Mouse (Mus musculus) MEL-GATA-1-ER (cell line): ENCODE data around the gene Mrps27.
"Not testable (repeated sequence)": the region's sequence is repeated elsewhere in the genome, so short reads cannot be mapped to it uniquely, and the experiment has no call there.

Source experiments
- DNase-seq: peaks from one replicate; pipeline ENCODE4 v3.0.0-alpha.2; 2012; ENCODE audit warnings: low read depth; ENCODE audit errors: extremely low read depth

Mrps27 gene

GRCm38 (mm10) chr13:99344599-99345575 is at the start of gene Mrps27, which contains the start of gene Ptcd2:
Gene Mrps27, plus strand, starts transcription at chr13:99344786.
Gene Ptcd2, minus strand, starts transcription at chr13:99344705.
- peak; percentile 76 for DNase-seq

GRCm38 (mm10) chr13:99299921-99300320 is 44.7 kb upstream of the Mrps27 start:
- no peak for DNase-seq

GRCm38 (mm10) chr13:99303846-99304245 is 40.7 kb upstream of the Mrps27 start:
- no peak for DNase-seq

- no peak for DNase-seq
These were observed 40.2 kb upstream of the Mrps27 start for GRCm38 (mm10) chr13:99304365-99304764.

- DNase-seq = no peak
These were observed 39.4 kb upstream of the Mrps27 start for GRCm38 (mm10) chr13:99305186-99305585.

GRCm38 (mm10) chr13:99306164-99306563 is 38.4 kb upstream of the Mrps27 start:
- no peak for DNase-seq

GRCm38 (mm10) chr13:99307930-99308359 is 36.6 kb upstream of the Mrps27 start:
- no peak for DNase-seq

- DNase-seq = no peak
These were observed 36.2 kb upstream of the Mrps27 start for GRCm38 (mm10) chr13:99308393-99308792.

GRCm38 (mm10) chr13:99314098-99314497 is 30.5 kb upstream of the Mrps27 start:
- no peak for DNase-seq

- no peak for DNase-seq
These were observed 29.9 kb upstream of the Mrps27 start for GRCm38 (mm10) chr13:99314657-99315181.

GRCm38 (mm10) chr13:99316366-99316765 is 28.2 kb upstream of the Mrps27 start:
- DNase-seq = no peak

- no peak for DNase-seq
These were observed 27.5 kb upstream of the Mrps27 start for GRCm38 (mm10) chr13:99317058-99317457.

- DNase-seq = no peak
These were observed 24.1 kb upstream of the Mrps27 start for GRCm38 (mm10) chr13:99320453-99320852.

- not testable (repeated sequence) for DNase-seq
These were observed 21.7 kb upstream of the Mrps27 start for GRCm38 (mm10) chr13:99322915-99323314.

- DNase-seq = no peak
These were observed 20.8 kb upstream of the Mrps27 start for GRCm38 (mm10) chr13:99323632-99324336.

GRCm38 (mm10) chr13:99324337-99324685 is 20.3 kb upstream of the Mrps27 start:
- DNase-seq = not testable (repeated sequence)

- DNase-seq = no peak
These were observed 13.3 kb upstream of the Mrps27 start for GRCm38 (mm10) chr13:99331255-99331654.

GRCm38 (mm10) chr13:99337510-99337909 is 7.1 kb upstream of the Mrps27 start:
- DNase-seq = peak; percentile 59

GRCm38 (mm10) chr13:99341504-99341903 is 3.1 kb upstream of the Mrps27 start:
- DNase-seq = no peak

- DNase-seq = peak; percentile 41
These were observed 549 bp upstream of the Mrps27 start for GRCm38 (mm10) chr13:99343876-99344598.

- DNase-seq = no peak
These were observed 5.4 kb downstream of the Mrps27 start for GRCm38 (mm10) chr13:99350009-99350408.
